Mouse (Mus musculus): ENCODE measurements around the gene Fh1.

- TF ChIP-seq CTCF (IDR thresholded peaks at IDR 0.05; ENCODE audit: borderline replicate concordance, extremely low read depth, insufficient read depth, insufficient read length): no peak
- TF ChIP-seq POLR2A (IDR thresholded peaks at IDR 0.05; ENCODE audit: borderline replicate concordance, extremely low read depth, insufficient read depth, insufficient read length, poor library complexity, severe bottlenecking): no peak
Observed at GRCm38 (mm10) chr1:175607308-175607707, 18.1 kb downstream of the Fh1 start.

Data from brain, embryonic 14.5 days (tissue).